Mouse (Mus musculus) kidney, embryonic 14.5 days (tissue): ENCODE measurements around the gene Setd1b. TPM values are rescaled to one million over a fixed set of nuclear protein-coding genes. Genes with fewer than 3 reads are reported as not detected.
"Not testable (repeated sequence)": the region's sequence is repeated elsewhere in the genome, so short reads cannot be mapped to it uniquely, and the experiment has no call there.

Experiments
- ATAC-seq: fragments of 200-750 bp; cut with Nextera tagmentation; 2 replicates; pipeline ENCODE4 v1.8.0; 2017; ENCODE audit warnings: moderate number of reproducible peaks, mild to moderate bottlenecking, moderate TSS enrichment, moderate library complexity; ENCODE audit not compliant: low FRiP score, low TSS enrichment
- H3K27ac ChIP-seq: fragments of 300-500 bp; sonication (generic); 2 replicates; pipeline ENCODE4 v1.5.1; 2014; ENCODE audit warnings: low read depth, mild to moderate bottlenecking, low read length, moderate library complexity, mixed read lengths
- H3K27me3 ChIP-seq: fragments of 300-500 bp; sonication (generic); 2 replicates; pipeline ENCODE4 v1.6.1; 2014; ENCODE audit warnings: mild to moderate bottlenecking, low read length; ENCODE audit not compliant: control insufficient read depth, insufficient read depth
- H3K36me3 ChIP-seq: fragments of 300-500 bp; sonication (generic); 2 replicates; pipeline ENCODE4 v1.6.1; 2014; ENCODE audit warnings: low read length, mixed read lengths; ENCODE audit not compliant: control insufficient read depth, insufficient read depth
- H3K4me1 ChIP-seq: fragments of 300-500 bp; sonication (generic); 2 replicates; pipeline ENCODE4 v1.6.1; 2014; ENCODE audit warnings: low read length, mixed read lengths; ENCODE audit not compliant: control insufficient read depth, insufficient read depth
- H3K4me2 ChIP-seq: fragments of 300-500 bp; sonication (generic); replicated peaks from 2 replicates; pipeline ENCODE4 v1.6.1; 2014; ENCODE audit warnings: low read depth, mild to moderate bottlenecking, low read length
- H3K4me3 ChIP-seq: fragments of 300-500 bp; sonication (generic); 2 replicates; pipeline ENCODE4 v1.5.1; 2014; ENCODE audit warnings: mild to moderate bottlenecking, low read length
- H3K9ac ChIP-seq: fragments of 300-500 bp; sonication (generic); 2 replicates; pipeline ENCODE4 v1.6.1; 2014; ENCODE audit warnings: low read depth, mild to moderate bottlenecking, low read length, moderate library complexity
- H3K9me3 ChIP-seq: fragments of 300-500 bp; sonication (generic); 2 replicates; pipeline ENCODE4 v1.6.1; 2016; ENCODE audit warnings: low read length; ENCODE audit not compliant: control insufficient read depth
- WGBS: fragments of 180-500 bp; shearing (Covaris S2); extraction: QIAGEN DNeasy Blood & Tissue Kit; methylation state at CpG from one replicate; pipeline ENCODE4 v1.1.7; 2014; 5-methylcytosine and 5-hydroxymethylcytosine counted together
- polyA plus RNA-seq: library from polyadenylated mRNA; unstranded; fragments of >200 nt; fragmentation: Nextera tagmentation; extraction: Ambion mirVana; gene quantifications from 2 replicates; pipeline ENCODE4 v1.2.1, GENCODE M21; 2014

Setd1b gene
- polyA plus RNA-seq, 1 experiment from 2014 or later = 16.7 TPM

GRCm38 (mm10) chr5:123195500-123196000 is 53.6 kb downstream of the Setd1b start:
- H3K27ac ChIP-seq = no peak overlapping the region
- WGBS = 89% methylated on average over 16 of the region's 16 CpGs
- ATAC-seq = no peak
- H3K9me3 ChIP-seq = no peaks in the 10 kb centered on the region
- H3K4me1 ChIP-seq = no peaks in the 10 kb centered on the region
- H3K4me3 ChIP-seq = no peak overlapping the region
- no peaks in the 10 kb centered on the region for H3K36me3 ChIP-seq
- no peaks in the 10 kb centered on the region for H3K27me3 ChIP-seq
- no peak overlapping the region for H3K9ac ChIP-seq
- no peak overlapping the region for H3K4me2 ChIP-seq

GRCm38 (mm10) chr5:123196746-123197145 is 54.8 kb downstream of the Setd1b start:
- Histone ChIP-seq H3K4me1 (no peaks in the 10 kb centered on the region), H3K27ac (no peak overlapping the region), H3K9me3 (no peaks in the 10 kb centered on the region), H3K9ac (no peak overlapping the region), H3K4me2 (no peak overlapping the region), H3K27me3 (no peaks in the 10 kb centered on the region), H3K4me3 (no peak overlapping the region), H3K36me3 (no peaks in the 10 kb centered on the region)
- ATAC-seq = no peak
- WGBS = 75% methylated on average over 4 of the region's 4 CpGs

- H3K36me3 ChIP-seq = no peaks in the 10 kb centered on the region
- no peak overlapping the region for H3K27ac ChIP-seq
- no peaks in the 10 kb centered on the region for H3K4me1 ChIP-seq
- no peaks in the 10 kb centered on the region for H3K9me3 ChIP-seq
- H3K4me2 ChIP-seq = no peak overlapping the region
- H3K27me3 ChIP-seq = no peaks in the 10 kb centered on the region
- H3K4me3 ChIP-seq = no peak overlapping the region
- H3K9ac ChIP-seq = no peak overlapping the region
- ATAC-seq = no peak
- 86% methylated on average over 4 of the region's 4 CpGs for WGBS
Measured at GRCm38 (mm10) chr5:123198523-123198922, 56.5 kb downstream of the Setd1b start.

GRCm38 (mm10) chr5:123200816-123201522 is 59.0 kb downstream of the Setd1b start:
- H3K4me3 ChIP-seq, H3K9ac ChIP-seq, H3K36me3 ChIP-seq, H3K4me2 ChIP-seq, H3K9me3 ChIP-seq, H3K27me3 ChIP-seq, ATAC-seq, H3K27ac ChIP-seq, H3K4me1 ChIP-seq: not testable (repeated sequence)
- 93% methylated on average over 5 of the region's 7 CpGs for WGBS

- Histone ChIP-seq H3K9ac (no peak overlapping the region), H3K27me3 (no peaks in the 10 kb centered on the region), H3K27ac (no peak overlapping the region), H3K9me3 (no peaks in the 10 kb centered on the region), H3K4me3 (no peak overlapping the region), H3K4me2 (no peak overlapping the region), H3K36me3 (no peaks in the 10 kb centered on the region), H3K4me1 (no peaks in the 10 kb centered on the region)
- no peak for ATAC-seq
- WGBS = 83% methylated on average over 7 of the region's 7 CpGs
Measured at GRCm38 (mm10) chr5:123201523-123201892, 59.5 kb downstream of the Setd1b start.

GRCm38 (mm10) chr5:123201987-123202386 is 60.0 kb downstream of the Setd1b start:
- H3K27me3 ChIP-seq = no peaks in the 10 kb centered on the region
- H3K4me2 ChIP-seq = no peak overlapping the region
- WGBS = 87% methylated on average over 5 of the region's 5 CpGs
- H3K4me3 ChIP-seq = no peak overlapping the region
- no peaks in the 10 kb centered on the region for H3K9me3 ChIP-seq
- H3K4me1 ChIP-seq = no peaks in the 10 kb centered on the region
- no peak overlapping the region for H3K9ac ChIP-seq
- no peak for ATAC-seq
- H3K36me3 ChIP-seq = no peaks in the 10 kb centered on the region
- no peak overlapping the region for H3K27ac ChIP-seq

GRCm38 (mm10) chr5:123202771-123203170 is 60.8 kb downstream of the Setd1b start:
- not testable (repeated sequence) for H3K4me1 ChIP-seq, H3K4me3 ChIP-seq, ATAC-seq, H3K9ac ChIP-seq, H3K36me3 ChIP-seq, H3K4me2 ChIP-seq, H3K27me3 ChIP-seq, H3K9me3 ChIP-seq, H3K27ac ChIP-seq
- 62% methylated on average over 3 of the region's 4 CpGs for WGBS

- ATAC-seq = not testable (repeated sequence)
Measured at GRCm38 (mm10) chr5:123203591-123203990, 61.6 kb downstream of the Setd1b start.

More at GRCm38 (mm10) chr5:123203591-123203990, 61.6 kb downstream of the Setd1b start:
- not testable (repeated sequence) for H3K27me3 ChIP-seq, H3K36me3 ChIP-seq, H3K4me2 ChIP-seq, H3K4me1 ChIP-seq, H3K9me3 ChIP-seq, H3K4me3 ChIP-seq, H3K27ac ChIP-seq, H3K9ac ChIP-seq
- 90% methylated on average over 7 of the region's 7 CpGs for WGBS
